Mouse (Mus musculus): ENCODE data around the gene Schip1.

DNA sequence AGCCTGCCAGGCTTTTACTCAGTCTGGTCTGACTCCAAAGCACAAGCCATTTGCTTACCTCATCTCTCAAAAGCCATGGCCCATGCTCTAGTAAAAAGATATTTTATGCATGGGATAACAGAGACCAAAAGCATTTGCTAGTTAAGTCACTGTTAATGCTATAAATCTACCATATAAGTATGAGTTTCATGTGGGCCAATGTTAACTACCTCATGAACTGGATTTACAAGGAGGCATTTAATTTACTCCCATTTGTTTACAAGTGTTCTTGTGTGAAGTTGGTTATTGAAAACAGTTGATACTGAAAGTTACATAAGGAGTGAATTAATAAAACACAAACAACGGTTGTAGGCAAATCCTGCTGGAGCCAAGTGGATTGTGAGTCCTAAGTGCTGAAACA, 95.6 kb downstream of the Schip1 start:
- no peak for TF ChIP-seq CTCF (IDR thresholded peaks at IDR 0.05; ENCODE audit: control insufficient read depth, insufficient read depth, low read length)
- TF ChIP-seq POLR2A (IDR thresholded peaks at IDR 0.05; ENCODE audit: borderline replicate concordance, control insufficient read depth, low read depth, low read length): no peak

All from bone marrow, adult 2 months (tissue).